Mouse (Mus musculus): ENCODE data around the gene Rhbdl3.

GRCm38 (mm10) chr11:80323255-80323654 lies 22.5 kb downstream of the Rhbdl3 start:
- no peak for TF ChIP-seq CTCF (conservative IDR thresholded peaks at IDR 0.05 in 1 of 2, IDR thresholded peaks at IDR 0.05 in 1 of 2; ENCODE audit: low read depth in 2 of 2, low read length in 2 of 2)
- no peak for TF ChIP-seq HCFC1 (IDR thresholded peaks at IDR 0.05; ENCODE audit: low read depth, low read length)
- no peak for TF ChIP-seq CHD2 (IDR thresholded peaks at IDR 0.05; ENCODE audit: low read length)
- no peak for TF ChIP-seq CHD1 (IDR thresholded peaks at IDR 0.05; ENCODE audit: low read depth, low read length)
- TF ChIP-seq PAX5 (IDR thresholded peaks at IDR 0.05; ENCODE audit: low read length): no peak
- TF ChIP-seq POLR2A (IDR thresholded peaks at IDR 0.05; ENCODE audit: low read depth, low read length): no peak
- no peak for TF ChIP-seq GABPA (IDR thresholded peaks at IDR 0.05; ENCODE audit: insufficient replicate concordance, low read depth, low read length)
- TF ChIP-seq MAX (IDR thresholded peaks at IDR 0.05; ENCODE audit: low read length): no peak
- no peak for TF ChIP-seq KAT2A (IDR thresholded peaks at IDR 0.05; ENCODE audit: insufficient replicate concordance, low read length)
- TF ChIP-seq E2F4 (IDR thresholded peaks at IDR 0.05; ENCODE audit: insufficient replicate concordance, low read depth, low read length): no peak

Measured in CH12.LX (cell line).